Mouse (Mus musculus) brain, adult 2 months (tissue): ENCODE measurements at regions not wholly inside any gene's neighbourhood (a gene's known extent, or its start where the extent isn't known, plus 50 kb on each side); places are given as distances from the start of the nearest gene placed in this dataset.

Source experiments
- DNase-seq: peaks from one replicate; pipeline ENCODE4 v3.0.0; 2011; ENCODE audit warnings: low read depth, low spot score

- no peak for DNase-seq
Observed at GRCm38 (mm10) chr10:119054191-119055175, 184.5 kb upstream of the Dyrk2 start.

DNA sequence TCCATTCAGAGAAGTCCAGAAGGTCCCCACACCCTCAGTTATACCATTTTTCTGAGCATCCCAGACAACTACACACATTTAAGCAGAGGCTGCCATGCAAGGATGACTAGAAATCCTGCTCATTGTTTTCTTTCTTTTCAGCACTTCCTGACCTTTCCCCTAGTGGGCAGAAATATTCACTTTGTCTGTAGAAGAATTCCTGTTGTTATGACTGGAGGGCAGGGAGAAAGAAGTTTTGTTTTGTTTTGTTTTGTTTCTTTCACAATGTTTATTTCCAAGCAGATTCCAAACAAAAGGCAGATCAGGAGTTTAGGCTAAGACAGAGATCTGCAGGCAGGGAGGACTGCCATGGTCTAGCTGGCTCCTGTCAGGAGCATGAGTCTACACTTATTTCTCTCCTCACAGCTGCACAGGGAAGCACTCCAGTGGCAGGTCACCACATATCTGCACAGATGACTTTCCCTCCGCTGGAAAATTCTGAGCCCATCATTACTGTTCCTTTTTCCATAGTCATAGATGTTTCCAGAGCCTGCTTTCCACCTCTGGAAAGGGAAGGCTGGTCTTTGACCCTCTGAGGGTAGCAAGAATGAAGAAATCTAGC lies 182.5 kb upstream of the Dyrk2 start:
- no peak for DNase-seq

DNA sequence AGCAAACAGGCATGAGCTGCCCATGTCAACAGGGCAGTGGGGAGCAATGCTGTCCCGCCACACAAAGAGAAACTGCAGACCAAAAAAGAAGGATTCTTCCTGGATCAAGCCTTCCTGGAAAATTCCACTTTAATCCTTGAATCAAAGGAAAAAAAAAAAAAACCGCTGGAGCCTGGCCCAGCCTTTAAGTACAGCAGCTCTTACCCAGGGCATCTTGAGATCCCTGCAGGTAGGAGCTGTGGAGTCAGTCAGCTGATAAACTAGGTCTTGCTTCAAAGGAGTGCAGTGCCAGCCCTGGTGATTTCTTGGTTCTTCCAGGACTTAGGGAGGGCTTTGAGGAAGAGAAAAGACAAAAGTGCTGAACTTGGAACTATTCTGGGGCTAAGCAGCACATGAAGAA lies 181.6 kb upstream of the Dyrk2 start:
- DNase-seq: peak; percentile 36

GRCm38 (mm10) chr10:119050017-119050685 lies 180.1 kb upstream of the Dyrk2 start:
- DNase-seq: no peak

DNA sequence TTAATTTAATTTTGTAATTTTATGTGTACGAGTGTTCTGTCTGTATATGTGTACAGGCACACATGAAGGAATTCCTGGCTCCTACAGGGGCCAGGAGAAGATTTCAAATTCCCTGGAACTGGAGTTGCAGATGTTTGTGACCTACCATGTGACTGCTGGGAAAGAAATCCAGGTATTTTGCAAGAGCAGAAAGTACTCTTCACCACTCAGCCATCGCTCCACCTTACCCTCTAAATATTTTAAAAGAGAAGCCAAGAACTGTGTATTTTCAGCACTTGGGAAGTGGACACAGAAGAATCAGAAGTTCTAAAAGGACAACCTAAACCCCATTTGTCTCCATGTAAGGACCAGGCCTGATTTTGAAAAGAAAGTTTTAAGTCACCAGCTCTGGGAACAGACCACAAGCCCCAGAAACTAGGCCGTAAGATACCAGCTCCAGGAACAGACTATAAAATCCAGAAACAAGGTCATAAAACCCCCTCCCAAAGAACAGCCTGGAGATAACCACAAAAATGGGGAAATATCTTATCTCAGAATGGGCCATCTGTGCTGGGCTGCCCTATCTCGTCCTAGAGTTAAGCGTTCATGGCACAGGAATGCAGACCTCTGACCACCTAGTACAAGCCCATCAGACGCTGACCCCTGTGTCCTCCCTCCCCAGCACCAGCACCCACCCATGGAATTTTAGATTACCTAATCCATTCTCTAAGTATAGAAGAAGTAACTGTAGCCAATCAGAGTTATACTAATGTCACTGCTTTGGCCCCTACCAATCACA lies 178.8 kb upstream of the Dyrk2 start:
- no peak for DNase-seq

GRCm38 (mm10) chr10:119045059-119045458 lies 175.1 kb upstream of the Dyrk2 start:
- no peak for DNase-seq

DNA sequence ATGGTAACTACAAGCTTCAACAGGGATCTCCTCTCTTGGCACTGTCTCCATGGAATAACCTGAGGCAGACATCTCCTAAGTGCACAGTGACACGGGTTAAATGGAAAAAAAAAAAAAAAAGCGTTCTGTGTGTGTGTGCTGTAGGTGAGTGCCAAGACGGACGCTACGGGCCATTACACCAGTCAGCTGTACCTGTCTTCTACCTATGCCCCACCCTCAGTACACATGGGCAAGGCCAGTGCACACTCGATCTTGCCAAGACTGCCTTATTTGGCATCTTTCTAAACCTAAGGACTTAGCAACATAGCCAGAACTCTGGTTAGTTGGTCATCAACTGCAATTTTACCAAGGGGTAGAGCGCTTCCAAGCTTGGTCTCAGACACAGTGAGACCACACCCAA lies 173.1 kb upstream of the Dyrk2 start:
- DNase-seq: no peak

DNA sequence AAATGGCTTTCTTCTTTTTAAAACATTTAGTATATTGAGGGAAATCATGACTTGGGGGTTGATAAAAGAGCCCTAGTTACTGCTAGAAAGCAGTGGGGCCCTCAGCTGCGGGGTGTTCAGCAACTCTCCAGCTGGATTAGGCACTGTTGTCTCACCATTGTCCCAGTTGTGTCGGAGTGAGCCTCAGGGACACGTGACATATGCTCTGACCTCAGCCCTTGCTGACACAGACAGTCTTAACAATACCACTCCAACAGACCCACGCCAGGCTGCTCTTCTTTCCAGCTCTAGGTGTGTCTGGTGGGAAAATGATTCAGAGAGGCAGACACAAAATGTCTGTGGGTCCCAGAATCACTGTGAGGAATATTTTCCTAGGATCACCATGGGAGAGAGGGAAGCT lies 170.2 kb upstream of the Dyrk2 start:
- DNase-seq: no peak

- DNase-seq: no peak
Observed at GRCm38 (mm10) chr10:119039732-119040131, 169.7 kb upstream of the Dyrk2 start.

GRCm38 (mm10) chr10:119038991-119039390 lies 169.0 kb upstream of the Dyrk2 start:
- DNase-seq: no peak

GRCm38 (mm10) chr10:119037781-119038180 lies 167.8 kb upstream of the Dyrk2 start:
- DNase-seq: no peak

DNA sequence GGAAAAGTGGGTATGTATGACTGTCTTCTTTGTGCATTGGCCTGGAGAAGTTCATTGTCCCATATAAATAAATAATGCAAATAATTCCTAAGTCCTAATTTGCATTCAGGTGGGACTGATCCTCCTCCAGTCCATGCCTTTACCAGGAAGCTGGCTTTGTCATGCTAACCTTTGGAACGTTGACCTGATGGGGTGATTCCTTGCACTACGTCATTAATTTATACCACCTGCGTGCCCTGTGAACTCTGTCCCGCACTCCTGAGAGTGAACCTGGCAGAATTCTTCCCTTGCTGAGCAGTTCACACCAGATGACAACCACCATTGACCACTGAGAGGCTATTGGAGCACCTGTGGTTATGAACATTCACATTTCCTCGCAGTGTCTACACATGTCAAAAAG lies 165.9 kb upstream of the Dyrk2 start:
- DNase-seq: no peak

DNA sequence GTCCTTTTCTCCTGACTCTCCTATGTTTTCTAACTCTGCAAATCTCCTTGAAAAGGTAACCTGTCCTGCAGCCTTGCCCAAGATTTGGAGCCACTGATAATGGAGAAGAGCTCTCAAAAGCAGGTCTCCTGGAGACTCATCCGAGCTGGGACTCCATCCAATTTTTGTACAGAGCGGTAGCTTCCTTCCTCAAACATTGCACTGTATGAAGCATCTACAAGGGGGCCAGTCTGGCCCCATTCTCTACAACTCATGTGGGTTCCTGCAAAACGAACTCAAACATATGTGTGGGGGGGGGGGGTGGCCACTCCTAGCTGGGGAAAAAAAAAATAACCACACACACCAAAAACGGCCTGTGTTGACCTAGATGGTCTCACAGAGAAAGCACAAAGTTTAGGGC lies 164.4 kb upstream of the Dyrk2 start:
- DNase-seq: no peak

DNA sequence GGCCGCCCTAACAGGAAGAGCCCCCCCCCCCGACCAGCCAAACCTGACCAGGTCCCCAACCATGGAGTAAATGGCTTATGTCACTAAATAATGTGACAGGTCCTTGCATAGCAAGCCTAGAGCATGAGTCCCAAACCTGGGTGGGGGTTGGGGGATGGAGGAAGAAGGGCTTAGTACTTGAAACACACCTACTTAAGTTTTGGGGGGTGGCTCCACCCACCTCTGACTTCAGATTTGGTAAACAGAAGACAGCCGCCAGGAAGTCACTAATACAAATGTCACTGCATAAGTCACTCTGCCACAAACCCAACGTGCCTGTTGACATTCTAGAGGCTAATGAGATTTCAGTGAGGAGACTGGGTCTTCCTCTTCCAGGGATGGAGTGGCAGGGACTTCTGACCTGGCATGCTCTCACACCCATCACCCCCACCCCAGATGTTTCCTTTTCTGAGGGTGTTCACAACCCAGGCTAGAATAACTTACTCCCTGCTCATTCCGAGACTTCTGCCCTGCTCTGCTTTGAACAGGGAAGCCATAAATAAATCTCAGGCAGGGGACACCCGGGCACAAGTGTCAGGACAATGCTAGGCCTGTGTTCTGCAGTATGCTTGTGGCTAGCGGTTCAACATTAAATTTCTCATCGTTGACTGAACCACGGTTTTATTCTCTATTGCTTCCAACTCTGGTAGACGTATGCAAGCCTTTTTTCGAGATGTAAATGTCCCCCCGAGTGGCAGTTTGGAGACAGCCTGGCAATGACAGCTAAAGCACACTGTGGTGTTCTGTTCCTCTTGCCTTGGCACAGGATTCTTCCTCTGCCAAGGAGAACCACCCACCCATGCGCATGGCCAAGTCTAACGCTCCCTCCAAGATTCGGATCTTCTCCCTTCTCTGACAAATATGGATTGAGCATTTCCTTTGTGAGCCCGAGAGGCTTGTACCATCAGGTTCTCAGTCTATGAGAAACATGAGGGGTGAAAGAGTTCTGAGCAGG lies 161.6 kb upstream of the Dyrk2 start:
- DNase-seq: peak; percentile 83

DNA sequence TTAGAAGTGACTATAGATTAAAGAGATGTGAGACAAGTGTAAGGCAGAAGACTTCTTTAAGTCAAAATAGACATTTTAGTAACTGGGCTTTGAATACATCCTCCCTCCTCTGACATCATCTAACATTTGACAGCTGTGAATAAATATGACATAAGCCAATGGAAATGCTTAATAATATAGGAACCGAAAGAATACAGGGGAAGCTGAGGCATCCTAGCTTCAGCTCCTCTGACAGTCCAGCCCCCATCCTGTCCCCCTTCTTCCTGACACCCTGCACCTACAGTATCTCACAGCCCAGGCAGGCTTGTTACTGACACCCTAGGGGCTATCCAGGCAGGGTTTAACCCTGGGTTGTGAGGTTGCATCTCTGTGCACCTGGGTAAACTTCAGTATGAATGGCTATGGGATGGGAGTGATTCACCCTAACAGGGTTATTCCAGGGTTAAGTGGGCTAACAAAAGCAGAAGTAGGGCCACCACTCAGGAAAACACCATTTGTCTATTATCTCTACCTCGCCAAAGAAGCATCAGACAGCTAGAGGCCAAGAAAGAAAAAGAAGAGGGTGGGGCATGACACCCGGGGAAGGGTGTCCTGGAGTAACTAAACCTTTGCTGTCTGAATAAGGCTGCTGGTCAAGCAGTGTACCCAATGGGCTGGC lies 158.6 kb upstream of the Dyrk2 start:
- DNase-seq: no peak

DNA sequence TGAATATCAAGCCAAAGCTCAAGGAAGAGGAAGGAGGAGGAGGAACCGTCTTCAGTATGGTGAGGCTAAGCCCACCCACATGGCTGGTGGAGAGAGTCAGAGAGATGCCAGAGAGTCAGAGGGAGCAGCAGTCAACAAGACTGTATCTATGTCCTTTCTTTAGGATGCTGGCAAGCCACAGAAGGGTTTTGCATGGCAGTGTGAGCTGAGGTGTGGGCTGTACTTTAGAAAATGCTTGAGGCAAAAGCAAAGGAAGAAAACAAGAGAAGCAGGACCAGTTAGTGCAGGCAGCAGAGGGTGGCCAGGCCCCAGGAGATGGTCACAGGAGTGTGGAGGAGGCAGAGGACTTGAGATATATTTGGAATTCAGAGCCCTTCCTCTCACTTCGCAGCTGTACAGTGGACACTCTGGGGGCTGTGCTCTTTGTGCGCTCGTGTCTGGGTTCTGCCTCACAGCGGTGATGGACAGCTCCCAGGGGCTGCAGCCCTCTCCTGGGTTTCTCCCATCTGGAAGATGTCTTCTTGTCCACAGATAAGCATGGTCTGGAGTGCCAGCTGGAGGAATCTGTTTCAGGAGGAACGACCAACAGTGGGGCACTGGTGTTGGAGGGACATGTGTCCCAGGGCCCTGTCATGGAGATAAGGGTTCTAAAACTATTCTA lies 157.4 kb upstream of the Dyrk2 start:
- peak; percentile 64 for DNase-seq

- DNase-seq: peak; percentile 83
Observed at GRCm38 (mm10) chr10:119026291-119026690, 156.3 kb upstream of the Dyrk2 start.

GRCm38 (mm10) chr10:119024425-119024824 lies 154.4 kb upstream of the Dyrk2 start:
- DNase-seq: no peak

DNA sequence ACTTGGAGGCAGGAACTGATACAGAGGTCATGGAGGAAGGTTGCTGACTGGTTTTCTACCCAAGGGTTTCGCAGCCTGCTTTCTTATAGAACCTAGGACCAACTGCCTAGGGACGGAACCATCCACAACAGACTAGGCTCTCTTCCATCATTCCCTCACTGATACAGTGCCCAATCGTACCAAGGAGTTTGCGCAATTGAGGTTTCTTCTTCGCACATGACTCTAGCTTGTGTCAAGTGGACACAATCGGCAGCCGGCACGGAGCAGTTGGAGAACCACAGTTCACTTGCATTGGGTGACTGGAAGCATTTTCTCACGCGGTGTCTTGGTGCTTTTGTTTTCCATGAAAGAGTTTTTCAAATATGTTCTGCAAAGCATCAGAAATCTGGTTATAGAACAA lies 149.1 kb upstream of the Dyrk2 start:
- DNase-seq: no peak
